Mouse (Mus musculus): ENCODE results near the gene Ctps2.

The Ctps2 gene

GRCm38 (mm10) chrX:162900938-162901337 lies at the start of gene Ctps2:
Gene Ctps2 (plus strand): TSS chrX:162901238.
- DNase-seq (ENCODE audit: low read depth, low spot score) = no peak

- no peak for DNase-seq (ENCODE audit: low read depth, low spot score)
Observed at GRCm38 (mm10) chrX:162868294-162868965, 32.6 kb upstream of the Ctps2 start.

- peak; percentile 35 for DNase-seq (ENCODE audit: low read depth, low spot score)
Observed at GRCm38 (mm10) chrX:162871734-162872517, 29.1 kb upstream of the Ctps2 start.

GRCm38 (mm10) chrX:162873761-162874160 lies 27.3 kb upstream of the Ctps2 start:
- DNase-seq (ENCODE audit: low read depth, low spot score) = no peak

GRCm38 (mm10) chrX:162878236-162878635 lies 22.8 kb upstream of the Ctps2 start:
- no peak for DNase-seq (ENCODE audit: low read depth, low spot score)

GRCm38 (mm10) chrX:162887931-162888511 lies 13.0 kb upstream of the Ctps2 start, which contains the start of gene Syap1:
Gene Syap1 (minus strand): TSS chrX:162888447.
- peak; percentile 77 for DNase-seq (ENCODE audit: low read depth, low spot score)

- DNase-seq (ENCODE audit: low read depth, low spot score) = peak; percentile 30
Observed at GRCm38 (mm10) chrX:162888575-162889223, 12.3 kb upstream of the Ctps2 start.

GRCm38 (mm10) chrX:162901371-162902039 lies 467 bp downstream of the Ctps2 start:
- DNase-seq (ENCODE audit: low read depth, low spot score) = peak; percentile 76

GRCm38 (mm10) chrX:162902040-162902734 lies 1.1 kb downstream of the Ctps2 start:
- DNase-seq (ENCODE audit: low read depth, low spot score) = peak; percentile 47

- no peak for DNase-seq (ENCODE audit: low read depth, low spot score)
Observed at GRCm38 (mm10) chrX:162907554-162907953, 6.5 kb downstream of the Ctps2 start.

GRCm38 (mm10) chrX:162913651-162914050 lies 12.6 kb downstream of the Ctps2 start:
- DNase-seq (ENCODE audit: low read depth, low spot score) = no peak

GRCm38 (mm10) chrX:162915697-162916096 lies 14.7 kb downstream of the Ctps2 start:
- peak; percentile 61 for DNase-seq (ENCODE audit: low read depth, low spot score)

- no peak for DNase-seq (ENCODE audit: low read depth, low spot score)
Observed at GRCm38 (mm10) chrX:162921487-162922125, 20.6 kb downstream of the Ctps2 start.

GRCm38 (mm10) chrX:162931467-162931866 lies 30.4 kb downstream of the Ctps2 start:
- DNase-seq (ENCODE audit: low read depth, low spot score) = no peak

GRCm38 (mm10) chrX:162942027-162942426 lies 41.0 kb downstream of the Ctps2 start:
- DNase-seq (ENCODE audit: low read depth, low spot score) = no peak

GRCm38 (mm10) chrX:162949811-162950439 lies 48.9 kb downstream of the Ctps2 start:
- DNase-seq (ENCODE audit: low read depth, low spot score) = peak; percentile 36

- peak; percentile 23 for DNase-seq (ENCODE audit: low read depth, low spot score)
Observed at GRCm38 (mm10) chrX:162957921-162958320, 56.9 kb downstream of the Ctps2 start.

GRCm38 (mm10) chrX:162963840-162964239 lies 62.8 kb downstream of the Ctps2 start:
- no peak for DNase-seq (ENCODE audit: low read depth, low spot score)

- DNase-seq (ENCODE audit: low read depth, low spot score) = no peak
Observed at GRCm38 (mm10) chrX:162964383-162964782, 63.3 kb downstream of the Ctps2 start, which contains the start of gene S100g. Gene S100g (minus strand): TSS chrX:162964599.

- DNase-seq (ENCODE audit: low read depth, low spot score) = no peak
Observed at GRCm38 (mm10) chrX:162967456-162967855, 66.4 kb downstream of the Ctps2 start.
